Mouse (Mus musculus): Measurements from ENCODE around the gene Eme2. TPM values are rescaled to one million over a fixed set of nuclear protein-coding genes. Genes with fewer than 3 reads are reported as not detected.

Eme2 gene
- polyA plus RNA-seq, 1 experiment = 1.7 TPM

- Histone ChIP-seq H3K4me1 (ENCODE audit: control insufficient read depth) (peaks cover 54% of the 10 kb centered on the region), H3K36me3 (ENCODE audit: control insufficient read depth) (peaks cover 44% of the 10 kb centered on the region), H3K4me3 (replicated peaks) (peak within 1 kb of the TSS; percentile 70), H3K27me3 (ENCODE audit: control insufficient read depth) (no peaks in the 10 kb centered on the region), H3K9me3 (ENCODE audit: control insufficient read depth, low read length) (no peaks in the 10 kb centered on the region)
- TF ChIP-seq TAL1 (IDR thresholded peaks at IDR 0.05; ENCODE audit: low read length) (no peak), GATA1 (IDR thresholded peaks at IDR 0.05; ENCODE audit: low read length) (no peak)
Measured at GRCm38 (mm10) chr17:24850065-24850772, 44.7 kb downstream of the Eme2 start, which contains the start of gene Fahd1. Gene Fahd1, minus strand, starts transcription at chr17:24850364.

GRCm38 (mm10) chr17:24849733-24850064, 45.2 kb downstream of the Eme2 start:
- Histone ChIP-seq H3K4me1 (ENCODE audit: control insufficient read depth) (peaks cover 59% of the 10 kb centered on the region), H3K9me3 (ENCODE audit: control insufficient read depth, low read length) (no peaks in the 10 kb centered on the region), H3K27me3 (ENCODE audit: control insufficient read depth) (peaks cover 3% of the 10 kb centered on the region; the same call in 1 of the 2 replicates), H3K4me3 (replicated peaks) (peak overlapping the region; percentile 70), H3K36me3 (ENCODE audit: control insufficient read depth) (peaks cover 39% of the 10 kb centered on the region)
- TF ChIP-seq TAL1 (IDR thresholded peaks at IDR 0.05; ENCODE audit: low read length) = no peak

GRCm38 (mm10) chr17:24848600-24849031, 46.3 kb downstream of the Eme2 start:
- Histone ChIP-seq H3K27me3 (ENCODE audit: control insufficient read depth) (peaks cover 10% of the 10 kb centered on the region), H3K36me3 (ENCODE audit: control insufficient read depth) (peaks cover 28% of the 10 kb centered on the region), H3K4me1 (ENCODE audit: control insufficient read depth) (peaks cover 59% of the 10 kb centered on the region), H3K4me3 (replicated peaks) (peak overlapping the region; percentile 70), H3K9me3 (ENCODE audit: control insufficient read depth, low read length) (no peaks in the 10 kb centered on the region)
- 0 out of 2 replicates have a peak, but pooled peaks have one; percentile 12 for TF ChIP-seq GATA1 (IDR thresholded peaks at IDR 0.05; ENCODE audit: low read length)
- TF ChIP-seq TAL1 (IDR thresholded peaks at IDR 0.05; ENCODE audit: low read length) = peak; percentile 42; the same call in 2 of the 3 replicates

- Histone ChIP-seq H3K36me3 (ENCODE audit: control insufficient read depth) (peaks cover 17% of the 10 kb centered on the region), H3K9me3 (ENCODE audit: control insufficient read depth, low read length) (no peaks in the 10 kb centered on the region), H3K4me1 (ENCODE audit: control insufficient read depth) (peaks cover 56% of the 10 kb centered on the region), H3K4me3 (replicated peaks) (peak overlapping the region; percentile 70), H3K27me3 (ENCODE audit: control insufficient read depth) (peaks cover 10% of the 10 kb centered on the region)
- no peak for TF ChIP-seq TAL1 (IDR thresholded peaks at IDR 0.05; ENCODE audit: low read length)
- no peak for TF ChIP-seq GATA1 (IDR thresholded peaks at IDR 0.05; ENCODE audit: low read length)
Measured at GRCm38 (mm10) chr17:24847386-24847785, 47.5 kb downstream of the Eme2 start.

GRCm38 (mm10) chr17:24844525-24844924, 50.4 kb downstream of the Eme2 start:
- Histone ChIP-seq H3K36me3 (ENCODE audit: control insufficient read depth) (peaks cover 15% of the 10 kb centered on the region), H3K4me3 (replicated peaks) (no peak overlapping the region), H3K27me3 (ENCODE audit: control insufficient read depth) (peaks cover 22% of the 10 kb centered on the region), H3K9me3 (ENCODE audit: control insufficient read depth, low read length) (no peaks in the 10 kb centered on the region), H3K4me1 (ENCODE audit: control insufficient read depth) (peaks cover 47% of the 10 kb centered on the region)
- TF ChIP-seq GATA1 (IDR thresholded peaks at IDR 0.05; ENCODE audit: low read length) = no peak
- no peak for TF ChIP-seq TAL1 (IDR thresholded peaks at IDR 0.05; ENCODE audit: low read length)

- Histone ChIP-seq H3K27me3 (ENCODE audit: control insufficient read depth) (peaks cover 26% of the 10 kb centered on the region), H3K36me3 (ENCODE audit: control insufficient read depth) (peaks cover 13% of the 10 kb centered on the region), H3K9me3 (ENCODE audit: control insufficient read depth, low read length) (no peaks in the 10 kb centered on the region), H3K4me3 (replicated peaks) (no peak overlapping the region), H3K4me1 (ENCODE audit: control insufficient read depth) (peaks cover 33% of the 10 kb centered on the region)
- no peak for TF ChIP-seq TAL1 (IDR thresholded peaks at IDR 0.05; ENCODE audit: low read length)
- TF ChIP-seq GATA1 (IDR thresholded peaks at IDR 0.05; ENCODE audit: low read length) = no peak
Measured at GRCm38 (mm10) chr17:24842631-24843030, 52.3 kb downstream of the Eme2 start.

- Histone ChIP-seq H3K36me3 (ENCODE audit: control insufficient read depth) (peaks cover 2% of the 10 kb centered on the region), H3K4me1 (ENCODE audit: control insufficient read depth) (peaks cover 21% of the 10 kb centered on the region), H3K4me3 (replicated peaks) (no peak overlapping the region)
Measured at GRCm38 (mm10) chr17:24841133-24841532, 53.8 kb downstream of the Eme2 start.

GRCm38 (mm10) chr17:24840341-24840740, 54.5 kb downstream of the Eme2 start:
- no peak for TF ChIP-seq GATA1 (IDR thresholded peaks at IDR 0.05; ENCODE audit: low read length)
- no peak for TF ChIP-seq TAL1 (IDR thresholded peaks at IDR 0.05; ENCODE audit: low read length)

More at GRCm38 (mm10) chr17:24841133-24841532, 53.8 kb downstream of the Eme2 start:
- Histone ChIP-seq H3K27me3 (ENCODE audit: control insufficient read depth) (peaks cover 36% of the 10 kb centered on the region), H3K9me3 (ENCODE audit: control insufficient read depth, low read length) (no peaks in the 10 kb centered on the region)
- TF ChIP-seq GATA1 (IDR thresholded peaks at IDR 0.05; ENCODE audit: low read length) (no peak), TAL1 (IDR thresholded peaks at IDR 0.05; ENCODE audit: low read length) (no peak)

GRCm38 (mm10) chr17:24839842-24840241, 55.0 kb downstream of the Eme2 start, which contains the start of gene Hagh:
Gene Hagh, plus strand, starts transcription at chr17:24840143.
- TF ChIP-seq GATA1 (IDR thresholded peaks at IDR 0.05; ENCODE audit: low read length) (no peak), TAL1 (IDR thresholded peaks at IDR 0.05; ENCODE audit: low read length) (no peak)
- no peaks in the 10 kb centered on the region for H3K9me3 ChIP-seq (ENCODE audit: control insufficient read depth, low read length)
- H3K36me3 ChIP-seq (ENCODE audit: control insufficient read depth) = no peaks in the 10 kb centered on the region; the same call in 1 of the 2 replicates
- H3K27me3 ChIP-seq (ENCODE audit: control insufficient read depth) = peaks cover 44% of the 10 kb centered on the region
- H3K4me1 ChIP-seq (ENCODE audit: control insufficient read depth) = peaks cover 14% of the 10 kb centered on the region
- no peak within 1 kb of the TSS for H3K4me3 ChIP-seq (replicated peaks)

More at GRCm38 (mm10) chr17:24840341-24840740, 54.5 kb downstream of the Eme2 start:
- Histone ChIP-seq H3K27me3 (ENCODE audit: control insufficient read depth) (peaks cover 41% of the 10 kb centered on the region), H3K4me1 (ENCODE audit: control insufficient read depth) (peaks cover 17% of the 10 kb centered on the region), H3K4me3 (replicated peaks) (no peak overlapping the region), H3K9me3 (ENCODE audit: control insufficient read depth, low read length) (no peaks in the 10 kb centered on the region), H3K36me3 (ENCODE audit: control insufficient read depth) (no peaks in the 10 kb centered on the region; the same call in 1 of the 2 replicates)

Other genes with a start within 250 kb of the Eme2 start
- 0.04 and 0.18 TPM in 2 replicates for gene Slc9a3r2, start 244.8 kb downstream of the Eme2 start, polyA plus RNA-seq (2012)
- not detected in 2 replicates for gene Npw, start 236.6 kb downstream of the Eme2 start, polyA plus RNA-seq (2012)
- gene Zfp598, start 225.4 kb downstream of the Eme2 start, polyA plus RNA-seq (2012) = 7.3 and 7.6 TPM in 2 replicates
- not detected in 2 replicates for gene Syngr3, start 205.1 kb downstream of the Eme2 start, polyA plus RNA-seq (2012)
- gene Gfer, start 198.9 kb downstream of the Eme2 start, polyA plus RNA-seq (2012) = 6.4 and 9.0 TPM in 2 replicates
- gene Noxo1, start 198.9 kb downstream of the Eme2 start, polyA plus RNA-seq (2012) = 0.02 TPM in 1 of 2 replicates, not detected in the other
- 1.1 and 1.8 TPM in 2 replicates for gene Tbl3, start 187.4 kb downstream of the Eme2 start, polyA plus RNA-seq (2012)
- 0.19 TPM in 1 of 2 replicates, not detected in the other for gene Rnf151, start 177.0 kb downstream of the Eme2 start, polyA plus RNA-seq (2012)
- 143 and 504 TPM in 2 replicates for gene Rps2, start 177.0 kb downstream of the Eme2 start, polyA plus RNA-seq (2012)
- 104 and 106 TPM in 2 replicates for gene Ndufb10, start 170.6 kb downstream of the Eme2 start, polyA plus RNA-seq (2012)
- gene Rpl3l, start 167.3 kb downstream of the Eme2 start, polyA plus RNA-seq (2012) = not detected in 2 replicates
- gene Msrb1, start 158.4 kb downstream of the Eme2 start, polyA plus RNA-seq (2012) = 1.5 and 1.7 TPM in 2 replicates
- gene Hs3st6, start 142.1 kb downstream of the Eme2 start, polyA plus RNA-seq (2012) = not detected in 2 replicates
- gene Meiob, start 90.8 kb downstream of the Eme2 start, polyA plus RNA-seq (2012) = not detected in 2 replicates
- gene Hagh, start 54.9 kb downstream of the Eme2 start, polyA plus RNA-seq (2012) = 26.8 and 33.4 TPM in 2 replicates
- 2.3 and 2.9 TPM in 2 replicates for gene Fahd1, start 44.7 kb downstream of the Eme2 start, polyA plus RNA-seq (2012)
- not detected in 2 replicates for gene Igfals, start 29.1 kb downstream of the Eme2 start, polyA plus RNA-seq (2012)
- gene Nubp2, start 8.7 kb downstream of the Eme2 start, polyA plus RNA-seq (2012) = 7.5 and 12.0 TPM in 2 replicates
- gene Spsb3, start 8.4 kb downstream of the Eme2 start, polyA plus RNA-seq (2012) = 9.2 and 10.3 TPM in 2 replicates
- gene Mrps34, start within 50 bp of the Eme2 start, polyA plus RNA-seq (2012) = 6.4 and 7.5 TPM in 2 replicates
- gene Nme3, start 1.4 kb upstream of the Eme2 start, polyA plus RNA-seq (2012) = 14.9 and 16.7 TPM in 2 replicates
- gene Mapk8ip3, start 41.9 kb upstream of the Eme2 start, polyA plus RNA-seq (2012) = 5.7 and 7.2 TPM in 2 replicates
- 0.83 and 1.0 TPM in 2 replicates for gene Jpt2, start 65.6 kb upstream of the Eme2 start, polyA plus RNA-seq (2012)
- 1.1 and 1.5 TPM in 2 replicates for gene Cramp1l, start 120.7 kb upstream of the Eme2 start, polyA plus RNA-seq (2012)
- 0.97 and 1.0 TPM in 2 replicates for gene Ift140, start 121.0 kb upstream of the Eme2 start, polyA plus RNA-seq (2012)
- not detected in 2 replicates for gene Tmem204, start 188.5 kb upstream of the Eme2 start, polyA plus RNA-seq (2012)
- 2.0 and 3.1 TPM in 2 replicates for gene Telo2, start 220.9 kb upstream of the Eme2 start, polyA plus RNA-seq (2012)
- gene Ptx4, start 225.7 kb upstream of the Eme2 start, polyA plus RNA-seq (2012) = not detected in 2 replicates
- 2.0 and 2.1 TPM in 2 replicates for gene Clcn7, start 238.3 kb upstream of the Eme2 start, polyA plus RNA-seq (2012)

Measured in erythroblast, embryonic 14.5 days (primary cell).